Mouse (Mus musculus): ENCODE measurements around the gene Cmtr1.
A peak's percentile ranks its signal among the peaks of the same experiment; 100 is the strongest.

DNA sequence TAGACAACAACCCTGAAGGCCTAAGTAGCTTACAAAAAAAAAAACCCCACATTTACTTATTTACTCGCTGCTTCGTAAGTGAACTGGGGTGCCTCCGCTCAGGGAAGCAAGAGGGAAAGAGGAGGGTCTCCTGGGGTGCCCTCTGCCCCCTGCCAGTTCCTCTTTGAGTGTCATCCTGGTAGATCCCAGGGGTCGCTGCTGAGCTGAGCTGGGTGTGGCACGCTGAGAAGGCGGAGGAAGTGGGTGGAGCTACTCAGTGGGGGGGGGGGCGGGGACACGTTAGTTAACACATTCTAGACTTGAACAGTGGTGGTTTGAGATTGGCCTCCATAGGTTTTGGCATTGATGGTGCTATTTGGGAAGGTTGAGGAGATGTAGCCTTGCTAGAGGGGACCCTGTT, 67.7 kb downstream of the Cmtr1 start:
- TF ChIP-seq EP300 (optimal IDR thresholded peaks at IDR 0.05) (no peak), CTCF (IDR thresholded peaks at IDR 0.05; ENCODE audit: low read depth) (peak; percentile 16)

Data from stomach, postnatal 0 days (tissue).